Mouse (Mus musculus): ENCODE data around the gene E2f2. TPM values are rescaled to one million over a fixed set of nuclear protein-coding genes. Genes with fewer than 3 reads are reported as not detected.

Gene E2f2
- polyA plus RNA-seq, 1 experiment from 2014 or later = 10.0 TPM

DNA sequence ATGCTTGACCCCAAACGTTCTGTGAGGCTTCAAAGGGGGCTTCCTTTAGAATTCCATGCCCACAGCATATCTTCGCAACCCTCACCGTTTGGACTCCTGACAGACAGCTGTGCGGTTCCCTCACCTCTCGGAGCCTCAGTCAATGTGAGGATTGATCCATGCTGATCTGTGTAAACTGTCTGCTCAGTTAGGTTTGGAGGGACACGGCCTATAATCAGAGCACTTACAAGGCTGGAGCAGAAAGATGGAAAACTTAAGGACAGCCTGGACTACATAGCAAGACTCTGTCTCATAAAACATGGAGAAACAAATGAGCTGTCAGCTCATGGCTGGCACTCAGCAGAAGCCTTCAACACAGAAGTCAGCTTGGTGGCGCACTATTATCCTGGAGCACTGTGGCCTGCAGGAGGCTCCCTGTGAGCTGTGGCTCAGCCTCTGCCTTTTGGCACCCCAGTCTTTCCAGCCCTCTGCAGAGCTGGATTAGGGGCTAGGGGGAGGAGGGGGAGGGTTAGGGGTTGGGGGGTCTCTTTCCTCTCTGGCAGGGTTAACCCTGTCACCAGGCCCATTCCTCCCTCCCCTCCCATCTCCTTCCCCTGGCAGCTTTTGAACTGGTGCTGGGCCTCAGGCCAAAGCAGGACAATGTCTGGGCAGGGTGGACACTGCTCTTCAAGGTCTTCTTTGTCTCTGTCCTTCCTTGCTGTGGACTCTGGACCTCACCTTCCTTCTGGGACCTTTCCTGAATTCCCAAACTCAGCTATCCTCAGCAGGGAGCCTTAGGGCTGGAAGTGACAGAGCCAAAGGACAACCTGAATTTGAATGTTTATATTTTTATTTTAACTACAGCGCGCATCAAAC lies 36.1 kb upstream of the E2f2 start:
- H3K27ac ChIP-seq = peak overlapping the region; percentile 98
- ATAC-seq (ENCODE audit: insufficient number of reproducible peaks, low FRiP score, low TSS enrichment, low read depth) = no peak
- no peaks in the 10 kb centered on the region for H3K9me3 ChIP-seq
- no peak overlapping the region for H3K9ac ChIP-seq
- peak overlapping the region; percentile 79 for H3K4me2 ChIP-seq
- peak overlapping the region; percentile 43; the same call in 1 of the 2 replicates for H3K4me3 ChIP-seq
- H3K27me3 ChIP-seq = no peaks in the 10 kb centered on the region
- WGBS = 37% methylated on average over 9 of the region's 9 CpGs
- no peaks in the 10 kb centered on the region for H3K36me3 ChIP-seq
- H3K4me1 ChIP-seq = peaks cover 62% of the 10 kb centered on the region

DNA sequence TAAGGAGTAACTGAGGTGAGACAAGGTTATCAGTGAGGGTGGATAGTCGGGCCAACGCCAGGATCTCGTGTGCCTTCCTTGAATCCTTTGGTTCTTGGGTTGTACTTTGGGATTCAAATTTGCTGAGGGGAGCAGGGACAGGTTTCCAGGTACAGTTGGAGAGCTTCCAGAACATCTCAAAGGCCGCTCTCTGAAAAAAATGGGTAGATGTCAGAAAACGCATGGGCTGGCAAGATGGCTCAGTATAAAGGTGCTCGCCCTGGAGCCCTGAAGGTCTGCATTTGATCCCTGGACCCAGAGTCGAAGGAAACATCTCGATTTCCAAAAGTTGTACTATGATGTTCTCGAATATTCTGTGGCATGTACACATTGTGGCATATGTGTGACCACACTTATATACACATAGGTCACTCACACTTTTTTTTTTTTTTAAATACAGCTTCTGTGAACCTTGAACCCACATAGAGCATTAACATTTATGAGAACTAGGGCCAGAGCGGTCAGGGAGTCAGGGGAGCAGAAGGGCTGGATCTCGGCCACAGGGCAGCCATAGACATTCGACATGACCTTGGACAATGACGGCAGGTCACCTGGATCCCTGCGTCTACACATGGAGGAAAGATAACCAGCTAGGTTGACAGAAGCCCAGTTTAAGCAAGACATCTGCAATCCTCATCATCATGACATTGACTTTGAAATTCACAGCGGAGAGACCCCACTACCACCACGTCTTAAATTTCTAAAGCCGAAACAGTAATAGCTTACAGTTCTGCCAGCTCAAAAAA lies 32.7 kb upstream of the E2f2 start:
- Histone ChIP-seq H3K27me3 (no peaks in the 10 kb centered on the region), H3K27ac (peak overlapping the region; percentile 98), H3K9ac (no peak overlapping the region), H3K4me2 (peak overlapping the region; percentile 34), H3K4me1 (peaks cover 69% of the 10 kb centered on the region), H3K4me3 (peak overlapping the region; percentile 14), H3K9me3 (no peaks in the 10 kb centered on the region), H3K36me3 (no peaks in the 10 kb centered on the region)
- ATAC-seq (ENCODE audit: insufficient number of reproducible peaks, low FRiP score, low TSS enrichment, low read depth) = no peak
- 48% methylated on average over 17 of the region's 17 CpGs for WGBS

DNA sequence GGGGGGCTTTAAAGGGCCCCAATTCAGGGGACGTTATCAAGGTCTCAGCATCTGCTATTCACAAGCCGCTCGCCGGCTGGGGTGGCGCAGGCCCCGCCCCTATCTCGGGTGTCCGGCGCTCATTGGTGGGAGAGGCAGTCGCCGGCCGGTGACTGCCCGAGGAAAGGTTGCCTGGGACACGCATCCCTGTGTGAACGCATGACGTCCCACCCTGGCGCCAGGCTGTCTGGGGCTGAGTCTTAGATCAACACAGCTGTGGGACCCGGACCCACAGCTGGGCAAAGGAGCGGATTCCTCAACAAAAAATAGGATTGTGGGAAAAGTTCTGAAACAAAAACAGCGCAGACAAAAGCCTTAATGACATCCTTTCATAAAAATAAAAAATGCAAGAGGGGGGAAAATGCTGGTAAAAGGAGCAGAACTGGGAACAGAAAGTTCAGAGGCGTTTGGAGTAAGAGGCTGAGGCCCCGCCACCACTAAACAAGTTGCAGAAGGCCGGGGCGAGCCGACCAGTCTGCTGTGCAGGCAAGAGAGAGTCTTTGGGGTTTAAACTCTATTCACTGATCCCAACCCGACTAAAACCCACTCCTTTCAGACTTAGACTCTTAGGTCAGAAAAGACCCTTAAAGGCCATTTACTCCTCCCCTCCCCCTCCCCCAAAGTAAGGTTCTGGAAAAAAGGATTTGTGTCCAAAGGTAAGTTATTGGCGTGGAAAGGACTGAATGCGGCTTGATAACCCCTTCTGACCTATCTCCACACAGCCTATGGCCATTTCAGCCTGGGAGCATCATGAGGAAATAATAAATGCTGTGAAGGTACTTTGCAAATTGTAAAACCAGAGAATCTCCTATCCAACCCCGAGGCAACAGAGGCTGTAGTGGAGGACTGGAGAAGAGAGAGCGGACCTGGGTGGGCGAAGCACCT lies 31.6 kb upstream of the E2f2 start:
- H3K27ac ChIP-seq = peak overlapping the region; percentile 98
- H3K4me1 ChIP-seq = peaks cover 62% of the 10 kb centered on the region
- H3K27me3 ChIP-seq = no peaks in the 10 kb centered on the region
- H3K4me2 ChIP-seq = peak overlapping the region; percentile 34
- 0 out of 2 replicates have a peak overlapping the region, but pooled peaks have one; percentile 7 for H3K9ac ChIP-seq
- 4% methylated on average over 31 of the region's 31 CpGs for whole genome bisulfite sequencing
- H3K4me3 ChIP-seq = peak overlapping the region; percentile 14
- H3K36me3 ChIP-seq = no peaks in the 10 kb centered on the region
- H3K9me3 ChIP-seq = no peaks in the 10 kb centered on the region
- ATAC-seq (ENCODE audit: insufficient number of reproducible peaks, low FRiP score, low TSS enrichment, low read depth) = peak; percentile 89

DNA sequence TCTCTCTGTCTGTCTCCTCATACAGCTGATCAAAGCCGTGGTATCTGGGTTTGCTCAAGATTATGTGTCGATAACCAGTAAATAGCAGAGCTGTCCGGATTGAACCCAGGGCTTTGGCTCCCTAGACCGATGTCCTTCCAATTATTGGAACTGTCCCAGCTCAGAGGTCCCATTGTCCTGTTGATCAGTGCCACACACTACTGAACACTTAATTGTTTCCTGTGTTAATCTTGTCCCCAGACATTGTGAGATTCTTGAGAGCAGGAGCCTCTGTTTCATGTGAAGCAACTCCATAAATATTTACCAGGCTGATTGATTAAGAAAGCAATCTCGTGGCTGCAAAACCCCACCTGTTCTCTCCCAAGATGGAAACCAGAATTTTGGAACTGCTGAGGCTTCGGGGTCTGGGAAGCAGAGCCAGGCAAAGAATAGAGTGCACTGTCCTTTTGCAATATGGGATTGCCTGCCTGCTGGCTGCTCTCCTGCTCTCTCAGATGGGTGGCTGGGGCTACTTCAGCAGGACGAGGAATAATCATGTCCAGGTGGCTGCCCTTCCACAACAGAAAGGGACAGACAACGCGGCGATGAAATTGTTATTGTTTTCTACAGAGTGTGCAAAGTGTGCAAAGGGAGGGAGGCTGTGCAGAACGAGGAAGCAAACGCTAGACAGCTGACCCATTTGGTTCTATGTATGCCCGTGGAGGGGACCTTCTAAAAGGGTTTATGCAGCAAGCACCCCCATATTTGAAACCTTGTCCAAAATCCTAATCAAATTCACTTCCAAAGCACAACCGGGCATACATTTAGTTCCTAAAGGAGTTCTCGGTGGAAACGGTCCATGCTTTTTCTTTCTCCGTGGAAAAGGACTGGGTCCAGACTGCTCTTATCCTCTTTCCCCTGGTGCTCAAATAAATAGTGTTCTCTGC lies 29.7 kb upstream of the E2f2 start:
- no peak overlapping the region for H3K9ac ChIP-seq
- H3K4me3 ChIP-seq = peak overlapping the region; percentile 89
- H3K9me3 ChIP-seq = no peaks in the 10 kb centered on the region
- no peak for ATAC-seq (ENCODE audit: insufficient number of reproducible peaks, low FRiP score, low TSS enrichment, low read depth)
- peak overlapping the region; percentile 98 for H3K27ac ChIP-seq
- peaks cover 68% of the 10 kb centered on the region for H3K4me1 ChIP-seq
- H3K4me2 ChIP-seq = peak overlapping the region; percentile 64
- no peaks in the 10 kb centered on the region for H3K27me3 ChIP-seq
- H3K36me3 ChIP-seq = no peaks in the 10 kb centered on the region
- WGBS = 8% methylated on average over 17 of the region's 17 CpGs

DNA sequence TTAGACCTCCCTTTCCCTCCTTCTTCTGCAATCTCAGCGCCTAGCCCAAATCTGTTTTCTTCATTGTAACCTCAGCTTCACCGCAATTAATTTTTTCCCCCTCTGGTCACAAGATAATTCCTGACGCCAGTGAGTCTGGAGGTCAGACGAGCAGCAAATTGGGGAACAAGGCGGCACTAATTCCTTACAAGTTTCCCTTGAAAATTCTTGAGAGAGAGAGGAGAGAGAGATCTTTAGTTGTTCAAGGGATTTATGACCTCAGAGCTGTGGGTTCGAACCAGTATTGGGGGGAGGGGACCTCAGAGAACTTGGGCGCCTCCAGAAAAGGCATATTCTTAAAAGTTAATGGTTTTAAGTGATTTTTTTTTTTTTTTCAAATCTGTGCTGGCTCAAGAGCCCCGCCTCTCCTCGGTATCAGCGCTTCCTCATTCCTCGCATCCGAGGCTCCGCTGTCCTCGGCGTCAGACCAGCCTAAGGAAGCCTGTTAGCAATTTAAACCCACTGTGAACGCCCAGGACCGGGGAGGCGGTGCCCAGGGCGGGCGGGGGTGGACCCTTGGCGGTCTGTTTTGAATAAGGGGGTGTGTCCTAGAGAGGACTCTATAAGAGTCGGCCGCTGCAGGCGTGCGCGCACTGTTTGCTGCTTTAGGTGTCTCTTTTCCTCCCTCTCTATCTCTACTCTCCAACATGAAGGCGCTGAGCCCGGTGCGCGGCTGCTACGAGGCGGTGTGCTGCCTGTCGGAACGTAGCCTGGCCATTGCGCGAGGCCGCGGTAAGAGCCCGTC lies 28.8 kb upstream of the E2f2 start, which contains the start of gene Id3:
Id3 (plus strand) TSS at position 305 of the 784 bp plus-strand sequence.
- H3K27me3 ChIP-seq = no peaks in the 10 kb centered on the region
- peaks cover 75% of the 10 kb centered on the region for H3K4me1 ChIP-seq
- H3K4me3 ChIP-seq = peak within 1 kb of the TSS; percentile 89
- H3K4me2 ChIP-seq = peak within 1 kb of the TSS; percentile 64
- ATAC-seq (ENCODE audit: insufficient number of reproducible peaks, low FRiP score, low TSS enrichment, low read depth) = peak; percentile 88
- H3K9ac ChIP-seq = peak within 1 kb of the TSS; percentile 98
- H3K27ac ChIP-seq = peak within 1 kb of the TSS; percentile 98
- H3K9me3 ChIP-seq = no peaks in the 10 kb centered on the region
- H3K36me3 ChIP-seq = no peaks in the 10 kb centered on the region
- WGBS = under 1% methylated on average over 39 of the region's 39 CpGs

DNA sequence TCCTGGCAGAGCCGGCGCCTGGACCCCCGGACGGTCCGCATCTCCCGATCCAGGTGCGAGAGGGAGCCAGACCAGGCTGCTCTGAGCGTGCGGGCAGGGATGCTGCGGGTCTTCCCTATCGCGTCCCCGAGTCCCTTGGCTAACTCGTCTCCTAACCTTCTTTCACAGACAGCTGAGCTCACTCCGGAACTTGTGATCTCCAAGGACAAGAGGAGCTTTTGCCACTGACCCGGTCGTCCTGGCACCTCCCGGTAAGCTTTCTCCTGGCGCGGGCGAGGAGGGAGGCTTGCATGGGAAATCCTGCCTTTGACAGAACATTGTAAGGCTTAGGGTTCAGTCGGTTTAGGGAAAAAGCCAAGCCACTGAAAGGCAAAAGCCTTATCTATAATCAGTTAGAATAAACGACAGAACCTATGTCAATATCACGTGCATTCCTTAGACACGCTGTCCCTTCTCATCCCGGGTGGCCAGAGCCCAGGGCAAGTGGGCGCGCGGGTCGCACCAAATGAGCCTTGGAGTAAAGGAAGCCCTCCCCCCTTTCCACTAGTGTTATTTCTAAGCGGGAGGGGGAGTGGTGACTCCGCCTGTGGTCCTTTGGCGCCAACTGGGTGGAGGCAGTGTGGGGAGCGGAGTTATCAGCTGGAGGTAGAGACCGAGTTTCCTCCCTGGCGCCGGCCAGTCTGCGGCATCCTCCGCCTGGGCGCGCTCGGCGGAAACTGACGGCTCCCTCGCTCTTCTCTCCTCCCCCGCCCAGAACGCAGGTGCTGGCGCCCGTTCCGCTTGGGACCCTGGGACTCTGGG lies 27.9 kb upstream of the E2f2 start:
- Histone ChIP-seq H3K4me1 (peaks cover 72% of the 10 kb centered on the region), H3K4me2 (peak overlapping the region; percentile 64), H3K27me3 (no peaks in the 10 kb centered on the region), H3K4me3 (peak overlapping the region; percentile 89), H3K36me3 (no peaks in the 10 kb centered on the region), H3K27ac (peak overlapping the region; percentile 98), H3K9ac (peak overlapping the region; percentile 98), H3K9me3 (no peaks in the 10 kb centered on the region)
- WGBS = under 1% methylated on average over 50 of the region's 50 CpGs
- ATAC-seq (ENCODE audit: insufficient number of reproducible peaks, low FRiP score, low TSS enrichment, low read depth) = 0 out of 2 replicates have a peak, but pooled peaks have one; percentile 9

DNA sequence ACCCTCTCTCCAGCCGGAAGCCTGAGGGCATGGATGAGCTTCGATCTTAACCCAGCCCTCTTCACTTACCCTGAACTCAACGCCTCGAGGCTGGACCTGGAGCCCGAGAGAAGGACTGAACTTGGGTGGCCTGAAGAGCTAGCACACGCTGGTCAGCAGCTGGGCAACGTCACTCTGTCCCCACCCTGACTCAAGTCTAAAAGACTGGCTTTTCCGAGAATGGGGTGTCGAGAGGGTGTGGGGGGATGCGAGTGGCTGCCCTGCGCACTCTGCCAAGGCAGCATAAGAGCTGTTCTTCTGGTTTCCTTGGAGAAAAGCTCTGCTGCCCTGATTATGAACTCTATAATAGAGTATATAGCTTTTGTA lies 27.3 kb upstream of the E2f2 start:
- no peak for ATAC-seq (ENCODE audit: insufficient number of reproducible peaks, low FRiP score, low TSS enrichment, low read depth)
- Histone ChIP-seq H3K4me1 (peaks cover 69% of the 10 kb centered on the region), H3K9ac (peak overlapping the region; percentile 98), H3K9me3 (no peaks in the 10 kb centered on the region), H3K27me3 (no peaks in the 10 kb centered on the region), H3K4me3 (peak overlapping the region; percentile 89), H3K36me3 (no peaks in the 10 kb centered on the region), H3K4me2 (peak overlapping the region; percentile 64), H3K27ac (peak overlapping the region; percentile 98)
- WGBS = 2% methylated on average over 11 of the region's 11 CpGs

DNA sequence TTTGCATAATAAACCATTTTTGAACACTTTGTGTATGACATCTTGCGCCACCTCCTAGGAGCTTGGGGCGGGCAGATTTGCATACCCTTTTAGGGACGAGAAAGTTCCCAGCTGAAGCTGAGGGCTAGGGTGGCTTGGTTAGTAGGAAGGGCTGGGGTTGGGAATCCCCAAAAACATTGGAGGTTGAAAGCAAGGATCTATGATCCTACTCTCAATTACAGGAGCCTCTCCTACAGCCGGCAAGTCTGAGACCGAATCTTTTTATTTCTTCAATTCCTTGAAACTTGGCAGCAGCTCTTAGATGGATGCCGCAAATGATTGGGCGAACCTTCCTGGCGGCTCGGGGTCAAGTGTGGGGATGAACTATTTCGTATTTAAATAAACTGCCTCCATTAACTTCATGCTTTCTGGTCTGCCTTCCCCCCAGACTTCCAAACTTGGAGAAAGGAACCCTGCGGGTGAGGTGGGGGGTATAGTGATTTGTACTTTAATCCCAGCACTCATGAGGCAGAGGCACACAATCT lies 26.8 kb upstream of the E2f2 start:
- Histone ChIP-seq H3K4me1 (peaks cover 70% of the 10 kb centered on the region), H3K36me3 (no peaks in the 10 kb centered on the region), H3K9ac (peak overlapping the region; percentile 98), H3K9me3 (no peaks in the 10 kb centered on the region), H3K4me2 (peak overlapping the region; percentile 64), H3K4me3 (peak overlapping the region; percentile 89), H3K27ac (peak overlapping the region; percentile 98), H3K27me3 (no peaks in the 10 kb centered on the region)
- WGBS = 6% methylated on average over 11 of the region's 11 CpGs
- ATAC-seq (ENCODE audit: insufficient number of reproducible peaks, low FRiP score, low TSS enrichment, low read depth) = no peak

DNA sequence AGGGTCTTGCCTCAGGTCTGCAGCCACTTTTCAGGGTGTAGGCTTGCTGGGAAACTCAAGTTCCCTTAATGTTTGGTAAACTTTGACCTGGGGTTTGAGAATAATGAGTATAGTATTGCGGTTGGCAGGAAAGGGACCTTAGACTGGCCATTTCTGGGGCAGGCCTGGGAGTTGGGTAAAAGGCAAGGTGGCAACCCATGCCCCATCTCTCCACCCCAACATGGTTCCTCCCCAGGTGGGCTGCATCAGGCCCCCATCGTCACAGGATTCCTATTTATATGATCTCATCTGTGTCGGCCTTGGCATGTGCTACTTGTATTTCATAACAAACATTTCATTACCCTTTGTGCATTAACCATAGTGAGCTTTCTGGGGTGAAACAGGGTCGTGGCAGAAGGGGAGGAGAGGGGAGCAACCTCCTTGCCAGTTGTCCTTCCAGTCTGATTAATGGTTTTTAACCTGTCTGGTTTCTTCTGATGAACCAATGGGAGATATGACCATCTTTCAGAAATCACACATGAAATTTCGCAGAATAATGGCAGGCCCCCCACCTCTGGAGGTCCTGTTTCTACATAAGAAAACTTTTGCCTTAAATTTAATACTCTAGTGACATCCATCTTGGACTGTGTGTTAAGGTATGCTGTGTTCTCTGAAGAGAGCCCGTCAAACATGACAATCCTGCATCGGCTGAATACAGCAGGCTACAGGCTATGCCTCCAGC lies 26.0 kb upstream of the E2f2 start:
- peak overlapping the region; percentile 98 for H3K27ac ChIP-seq

More for the DNA sequence above, 26.0 kb upstream of the E2f2 start:
- Histone ChIP-seq H3K4me3 (peak overlapping the region; percentile 89), H3K36me3 (no peaks in the 10 kb centered on the region), H3K4me1 (peaks cover 70% of the 10 kb centered on the region), H3K4me2 (peak overlapping the region; percentile 64), H3K27me3 (no peaks in the 10 kb centered on the region), H3K9me3 (no peaks in the 10 kb centered on the region), H3K9ac (peak overlapping the region; percentile 98; the same call in 1 of the 2 replicates)
- ATAC-seq (ENCODE audit: insufficient number of reproducible peaks, low FRiP score, low TSS enrichment, low read depth) = no peak
- WGBS = 11% methylated on average over 7 of the region's 7 CpGs
